Mouse (Mus musculus): ENCODE data around the gene Fbxo44. TPM values are rescaled to one million over a fixed set of nuclear protein-coding genes. Genes with fewer than 3 reads are reported as not detected.

Gene Fbxo44
- polyA plus RNA-seq, 1 experiment = 18.3 TPM

Other genes with a start within 250 kb of the Fbxo44 start
- 42.5 and 50.1 TPM in 2 replicates for gene Plod1, start 223.7 kb downstream of the Fbxo44 start, polyA plus RNA-seq (2012; rRNA removed)
- gene 2510039O18Rik, start 219.6 kb downstream of the Fbxo44 start, polyA plus RNA-seq (2012; rRNA removed) = 47.0 and 48.2 TPM in 2 replicates
- 0.09 TPM in 1 of 2 replicates, not detected in the other for gene Nppb, start 174.7 kb downstream of the Fbxo44 start, polyA plus RNA-seq (2012; rRNA removed)
- 0.19 and 0.41 TPM in 2 replicates for gene Nppa, start 159.8 kb downstream of the Fbxo44 start, polyA plus RNA-seq (2012; rRNA removed)
- 8.5 and 9.6 TPM in 2 replicates for gene Clcn6, start 121.7 kb downstream of the Fbxo44 start, polyA plus RNA-seq (2012; rRNA removed)
- 24.7 and 29.1 TPM in 2 replicates for gene Mthfr, start 121.4 kb downstream of the Fbxo44 start, polyA plus RNA-seq (2012; rRNA removed)
- 20.4 and 25.4 TPM in 2 replicates for gene Agtrap, start 72.5 kb downstream of the Fbxo44 start, polyA plus RNA-seq (2012; rRNA removed)
- gene Mad2l2, start 30.1 kb downstream of the Fbxo44 start, polyA plus RNA-seq (2012; rRNA removed) = 25.3 and 28.7 TPM in 2 replicates
- gene Draxin, start 29.8 kb downstream of the Fbxo44 start, polyA plus RNA-seq (2012; rRNA removed) = 0.01 and 0.04 TPM in 2 replicates
- gene Fbxo6, start 8.3 kb downstream of the Fbxo44 start, polyA plus RNA-seq (2012; rRNA removed) = 66.4 and 70.1 TPM in 2 replicates
- 3.6 and 4.6 TPM in 2 replicates for gene Fbxo2, start 139 bp upstream of the Fbxo44 start, polyA plus RNA-seq (2012; rRNA removed)
- gene Disp3, start 127.5 kb upstream of the Fbxo44 start, polyA plus RNA-seq (2012; rRNA removed) = 0.01 and 0.06 TPM in 2 replicates

All from urinary bladder, adult 2 months (tissue).